Mouse (Mus musculus): ENCODE measurements around the gene Ipo7.

DNA sequence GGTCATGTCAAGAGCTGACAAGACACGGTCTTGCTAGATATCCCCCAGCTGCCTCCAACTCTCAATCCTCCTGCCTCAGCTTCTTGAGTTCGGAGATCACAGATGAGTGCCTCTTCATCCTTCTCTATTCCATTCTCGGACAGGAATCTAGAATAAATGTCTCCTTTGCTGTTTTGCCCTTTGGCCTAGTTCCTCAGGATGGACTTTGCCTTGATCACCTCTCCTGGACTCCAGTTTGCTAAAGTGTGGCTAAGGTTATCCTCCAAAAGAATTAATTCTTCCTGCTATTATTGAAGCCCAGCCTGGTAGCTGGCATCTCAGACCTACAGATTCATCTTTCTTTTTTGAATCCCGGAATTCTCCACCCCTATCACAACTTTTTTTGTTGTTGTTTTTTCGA is 87.0 kb downstream of the Ipo7 start:
- TF ChIP-seq CTCF (IDR thresholded peaks at IDR 0.05) (no peak), EP300 (IDR thresholded peaks at IDR 0.05) (no peak)

All from lung, postnatal 0 days (tissue).